Comparison of ENCODE assay signal across 8 mouse cellular contexts in the genomic region with DNA sequence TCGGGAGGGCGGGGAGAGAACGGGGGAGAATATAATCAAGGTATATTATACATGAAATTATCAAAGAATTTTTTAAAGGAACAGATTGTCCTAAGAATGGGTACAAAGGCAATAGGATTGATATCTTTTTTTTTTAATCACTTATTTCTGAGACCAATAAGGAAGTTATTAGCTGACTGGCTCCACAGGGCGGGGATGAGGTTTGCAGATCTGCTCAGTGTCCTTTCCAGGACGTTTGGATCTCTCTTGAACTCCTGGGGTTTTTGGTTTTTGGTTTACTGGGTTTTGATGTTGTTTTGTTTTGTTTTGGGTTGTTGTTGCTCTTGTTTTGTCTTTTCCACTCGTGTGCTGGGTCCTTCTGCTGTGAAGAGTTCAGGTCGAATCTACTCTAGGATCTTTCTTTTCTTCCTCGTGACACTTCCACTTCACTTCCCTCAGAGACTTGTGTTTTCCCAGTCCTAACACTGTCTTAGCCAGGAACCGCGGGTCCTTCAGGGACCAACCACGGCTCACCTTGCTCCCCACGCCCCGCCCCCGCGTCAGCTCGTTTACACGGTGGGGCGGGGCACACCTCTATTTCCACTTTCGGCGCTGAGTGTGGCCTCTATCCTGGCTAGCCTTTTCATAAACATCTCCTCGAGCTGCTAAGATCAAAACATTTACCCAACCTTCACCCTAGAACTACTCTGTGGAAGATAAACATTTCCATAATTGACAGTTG. TPM values are rescaled to one million over a fixed set of nuclear protein-coding genes. Genes with fewer than 3 reads are reported as not detected.
A peak's percentile ranks its signal among the peaks of the same experiment; 100 is the strongest.
DNase-seq lines count a peak whose midpoint lies in the region; ATAC-seq and TF ChIP-seq lines count a peak whose summit lies in the region.

No protein-coding gene starts in this region.

- H3K9ac ChIP-seq in lung, embryonic 14.5 days, result peak overlapping the region; percentile 40
- peak overlapping the region; percentile 18 for H3K9ac ChIP-seq in neural tube, embryonic 14.5 days (replicated peaks; ENCODE audit: low read depth, low read length)

- H3K27me3 ChIP-seq in lung, embryonic 14.5 days (ENCODE audit: insufficient read depth, low read length), result no peaks in the 10 kb centered on the region
- no peaks in the 10 kb centered on the region for H3K27me3 ChIP-seq in neural tube, embryonic 14.5 days (ENCODE audit: control insufficient read depth, insufficient read depth, low read length)

- H3K4me1 ChIP-seq in lung, embryonic 14.5 days (ENCODE audit: insufficient read depth), result 0 out of 2 replicates have a peak, but pooled peaks cover 5% of the 10 kb centered on the region
- H3K4me1 ChIP-seq in neural tube, embryonic 14.5 days (ENCODE audit: control insufficient read depth, insufficient read depth, low read length), result peaks cover 5% of the 10 kb centered on the region; the same call in 1 of the 2 replicates

- H3K9me3 ChIP-seq in lung, embryonic 14.5 days (ENCODE audit: low read depth, low read length), result no peaks in the 10 kb centered on the region
- no peaks in the 10 kb centered on the region for H3K9me3 ChIP-seq in neural tube, embryonic 14.5 days (ENCODE audit: control insufficient read depth, low read length)

- no peak for TF ChIP-seq CTCF in lung, embryonic 14.5 days (IDR thresholded peaks at IDR 0.05; ENCODE audit: low read depth)

- ATAC-seq in common myeloid progenitor, adult 5-6 weeks (replicated peaks; ENCODE audit: low read depth, poor library complexity, severe bottlenecking), result peak; percentile 87
- peak; percentile 76 for ATAC-seq in granulocyte monocyte progenitor cell, adult 5-6 weeks (replicated peaks; ENCODE audit: poor library complexity, severe bottlenecking)
- peak; percentile 91 for ATAC-seq in lung, embryonic 14.5 days (ENCODE audit: insufficient read depth)
- ATAC-seq in neural tube, embryonic 14.5 days (ENCODE audit: low read depth), result peak; percentile 90

- H3K4me2 ChIP-seq in lung, embryonic 14.5 days, result peak overlapping the region; percentile 74
- peak overlapping the region; percentile 84 for H3K4me2 ChIP-seq in neural tube, embryonic 14.5 days (ENCODE audit: low read depth, low read length)

- DNase-seq in right cerebral cortex, postnatal 14 days, result peak; percentile 36
- DNase-seq in right cerebral cortex, postnatal 25 days, result no peak
- DNase-seq in kidney, adult 18-20 months, result peak; percentile 79
- DNase-seq in lung, embryonic 14.5 days, result peak; percentile 76
- DNase-seq in thymus, postnatal 36 days, result peak; percentile 69 to 76

- H3K4me3 ChIP-seq in lung, embryonic 14.5 days (ENCODE audit: low read depth, low read length), result peak overlapping the region; percentile 47
- H3K4me3 ChIP-seq in neural tube, embryonic 14.5 days (ENCODE audit: low read depth, low read length), result peak overlapping the region; percentile 34

- WGBS in lung, embryonic 14.5 days, result 13% methylated on average over 21 of the region's 21 CpGs
- WGBS in neural tube, embryonic 14.5 days, result 16% methylated on average over 21 of the region's 21 CpGs

- H3K27ac ChIP-seq in lung, embryonic 14.5 days (ENCODE audit: low read depth), result peak overlapping the region; percentile 55
- no peak overlapping the region; the same call in 1 of the 2 replicates for H3K27ac ChIP-seq in neural tube, embryonic 14.5 days (ENCODE audit: low read depth, low read length)

- no peaks in the 10 kb centered on the region for H3K36me3 ChIP-seq in lung, embryonic 14.5 days (ENCODE audit: insufficient read depth)
- H3K36me3 ChIP-seq in neural tube, embryonic 14.5 days (ENCODE audit: control insufficient read depth, insufficient read depth, low read length), result no peaks in the 10 kb centered on the region

RNA-seq across cellular contexts. Expression of gene Coq8a, which starts 26.3 kb away (rescaled TPM):
- total RNA-seq in common myeloid progenitor, adult 5-6 weeks (2017), result 20.9 and 31.6 TPM in 2 replicates
- 3.2 and 6.9 TPM in 2 replicates for total RNA-seq in granulocyte monocyte progenitor cell, adult 5-6 weeks (2014; fragmentation: Nextera tagmentation)
- total RNA-seq in granulocyte monocyte progenitor cell, adult 5-6 weeks (2017), result 9.1 and 11.3 TPM in 2 replicates
- 4.5 and 5.2 TPM in 2 replicates for polyA plus RNA-seq in lung, embryonic 14.5 days (2014; fragmentation: Nextera tagmentation; extraction: Ambion mirVana)
- 3.1 and 3.3 TPM in 2 replicates for polyA plus RNA-seq in neural tube, embryonic 14.5 days (2014; fragmentation: Nextera tagmentation; extraction: Ambion mirVana)

RNA-seq across cellular contexts. Expression of gene Psen2, which starts 37.6 kb away (rescaled TPM):
- 20.8 and 24.3 TPM in 2 replicates for total RNA-seq in common myeloid progenitor, adult 5-6 weeks (2017)
- total RNA-seq in granulocyte monocyte progenitor cell, adult 5-6 weeks (2014; fragmentation: Nextera tagmentation), result 25.5 and 27.9 TPM in 2 replicates
- 19.6 and 24.5 TPM in 2 replicates for total RNA-seq in granulocyte monocyte progenitor cell, adult 5-6 weeks (2017)
- polyA plus RNA-seq in lung, embryonic 14.5 days (2014; fragmentation: Nextera tagmentation; extraction: Ambion mirVana), result 7.9 and 9.8 TPM in 2 replicates
- 14.1 and 16.3 TPM in 2 replicates for polyA plus RNA-seq in neural tube, embryonic 14.5 days (2014; fragmentation: Nextera tagmentation; extraction: Ambion mirVana)
